Mouse (Mus musculus) midbrain, postnatal 0 days (tissue): ENCODE data around the gene Tmem200c. TPM values are rescaled to one million over a fixed set of nuclear protein-coding genes. Genes with fewer than 3 reads are reported as not detected.
A peak's percentile ranks its signal among the peaks of the same experiment; 100 is the strongest.

ENCODE experiments used
- ATAC-seq: fragments of 200-750 bp; cut with Nextera tagmentation; 2 replicates; pipeline ENCODE4 v1.8.0; 2017; ENCODE audit warnings: moderate number of reproducible peaks, mild to moderate bottlenecking, moderate TSS enrichment, moderate library complexity; ENCODE audit not compliant: low FRiP score
- DNase-seq: peaks from one replicate; pipeline ENCODE4 v3.0.0-alpha.2; 2015; ENCODE audit warnings: low spot score
- H3K27ac ChIP-seq: fragments of 300-500 bp; sonication (generic); 2 replicates; pipeline ENCODE4 v1.5.1; 2014; ENCODE audit warnings: low read depth, mild to moderate bottlenecking, low read length, mixed read lengths
- H3K27me3 ChIP-seq: fragments of 300-500 bp; sonication (generic); 2 replicates; pipeline ENCODE4 v1.6.1; 2014; ENCODE audit warnings: low read length, control low read depth, mixed read lengths; ENCODE audit not compliant: insufficient read depth
- H3K36me3 ChIP-seq: fragments of 300-500 bp; sonication (generic); 2 replicates; pipeline ENCODE4 v1.6.1; 2014; ENCODE audit warnings: low read length, control low read depth, mixed read lengths; ENCODE audit not compliant: insufficient read depth
- H3K4me1 ChIP-seq: fragments of 300-500 bp; sonication (generic); 2 replicates; pipeline ENCODE4 v1.6.1; 2014; ENCODE audit warnings: mild to moderate bottlenecking, control low read depth, antibody characterized with exemption, low read length, mixed read lengths; ENCODE audit not compliant: insufficient read depth
- H3K4me2 ChIP-seq: fragments of 300-500 bp; sonication (generic); 2 replicates; pipeline ENCODE4 v1.6.1; 2014; ENCODE audit warnings: low read depth, mild to moderate bottlenecking, low read length, mixed read lengths; ENCODE audit not compliant: poor library complexity, severe bottlenecking
- H3K4me3 ChIP-seq: fragments of 300-500 bp; sonication (generic); 2 replicates; pipeline ENCODE4 v1.5.1; 2014; ENCODE audit warnings: low read depth, mild to moderate bottlenecking, low read length, moderate library complexity
- H3K9ac ChIP-seq: fragments of 300-500 bp; sonication (generic); replicated peaks from 2 replicates; pipeline ENCODE4 v1.6.1; 2014; ENCODE audit warnings: mild to moderate bottlenecking, low read length, moderate library complexity, mixed read lengths; ENCODE audit not compliant: poor library complexity, severe bottlenecking
- H3K9me3 ChIP-seq: fragments of 300-500 bp; sonication (generic); 2 replicates; pipeline ENCODE4 v1.6.1; 2016; ENCODE audit warnings: low read length, control low read depth
- CTCF ChIP-seq: IDR thresholded peaks from 2 replicates; pipeline ENCODE4 v1.5.1; 2016; ENCODE audit warnings: antibody characterized with exemption, mild to moderate bottlenecking
- WGBS: fragments of 180-500 bp; shearing (Covaris S2); extraction: QIAGEN DNeasy Blood & Tissue Kit; methylation state at CpG from one replicate; pipeline ENCODE4 v1.1.7; 2014; 5-methylcytosine and 5-hydroxymethylcytosine counted together
- polyA plus RNA-seq: library from polyadenylated mRNA; unstranded; fragments of >200 nt; fragmentation: Nextera tagmentation; extraction: Ambion mirVana; gene quantifications from 2 replicates; pipeline ENCODE4 v1.2.1, GENCODE M21; 2015
- total RNA-seq: library from RNA; depleted of rRNA; stranded (reverse); fragments of >200 nt; gene quantifications from 2 replicates; pipeline ENCODE4 v1.2.3, GENCODE M21; 2014; rRNA removed

Gene Tmem200c
- total and polyA plus RNA-seq, 2 experiments from 2014 or later, result 1.9 to 13.2 TPM

DNA sequence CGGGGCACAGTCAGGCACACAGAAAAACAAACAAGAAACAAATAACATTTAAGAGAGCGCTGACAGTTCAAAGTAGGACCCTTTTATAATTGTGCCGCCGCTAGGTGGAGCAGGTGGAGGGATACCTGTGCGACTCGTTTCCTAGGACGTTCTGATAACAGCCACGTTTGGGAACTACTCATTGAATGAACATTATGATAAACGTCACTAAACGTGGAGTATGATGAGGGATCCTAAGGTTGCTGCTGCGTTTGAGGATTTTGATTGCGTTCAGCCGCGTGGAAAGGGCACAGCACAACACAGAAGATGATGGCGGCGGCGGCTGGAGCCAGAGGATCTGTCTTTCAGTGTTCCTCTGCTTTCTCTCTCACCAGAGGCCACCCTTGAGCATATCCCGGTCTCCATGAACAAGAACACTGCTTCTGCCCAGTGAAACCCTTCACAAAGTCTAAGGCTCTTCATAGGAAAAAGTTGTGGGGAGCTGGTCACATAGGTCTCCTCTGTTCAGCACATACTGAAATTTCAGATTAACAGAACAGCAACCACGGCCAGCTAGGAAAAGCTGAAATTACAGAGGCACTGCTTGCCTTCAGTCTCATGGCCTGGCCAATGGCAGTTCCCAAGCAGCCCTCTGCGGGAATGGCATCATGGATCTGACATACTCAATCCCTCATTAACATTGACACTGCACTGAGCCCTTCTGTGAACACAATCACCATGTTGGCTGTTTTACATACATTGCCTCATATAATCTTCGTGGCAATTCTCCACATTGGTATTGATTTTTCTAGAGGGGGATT, 55.5 kb downstream of the Tmem200c start:
- Histone ChIP-seq H3K27ac (no peak overlapping the region), H3K9ac (peak overlapping the region; percentile 37; the same call in 1 of the 2 replicates), H3K4me1 (no peaks in the 10 kb centered on the region), H3K4me2 (peak overlapping the region; percentile 45), H3K9me3 (no peaks in the 10 kb centered on the region), H3K4me3 (peak overlapping the region; percentile 36), H3K36me3 (no peaks in the 10 kb centered on the region), H3K27me3 (no peaks in the 10 kb centered on the region)
- DNase-seq (peak; percentile 68), ATAC-seq (0 out of 2 replicates have a peak, but pooled peaks have one; percentile 65)
- TF ChIP-seq CTCF, result peak; percentile 76
- 9% methylated on average over 21 of the region's 21 CpGs for WGBS

DNA sequence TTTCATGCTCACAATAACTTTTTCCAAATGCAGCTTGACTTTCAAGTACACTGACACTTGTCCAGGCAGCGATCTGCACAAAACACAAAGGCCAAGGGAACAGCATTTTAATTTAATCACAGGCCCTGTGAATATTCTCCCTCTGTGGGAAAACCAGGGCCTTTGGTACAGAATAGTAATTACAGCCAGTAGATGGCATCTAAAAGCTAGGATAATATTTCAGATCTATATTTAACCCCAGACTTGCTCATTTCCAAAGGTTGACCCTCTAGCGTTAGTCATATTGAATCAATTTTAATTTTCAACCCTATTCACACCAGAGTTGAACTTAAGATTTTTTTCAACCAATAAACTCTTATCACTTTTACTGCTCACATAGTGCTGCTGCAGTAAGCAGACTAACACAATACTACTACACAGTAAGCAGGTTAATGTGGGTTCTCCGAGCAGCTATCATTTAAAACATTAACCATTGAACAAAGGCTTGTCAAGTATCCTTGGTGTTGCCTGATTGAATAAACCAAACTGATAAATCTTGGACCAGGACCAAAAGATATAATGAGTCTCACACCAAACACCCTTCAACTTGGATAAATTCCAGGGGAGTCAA, 57.2 kb downstream of the Tmem200c start:
- H3K27me3 ChIP-seq, result no peaks in the 10 kb centered on the region
- no peak overlapping the region for H3K9ac ChIP-seq
- DNase-seq (peak; percentile 46), ATAC-seq (no peak)
- no peaks in the 10 kb centered on the region for H3K36me3 ChIP-seq
- H3K4me3 ChIP-seq, result no peak overlapping the region
- no peak overlapping the region for H3K4me2 ChIP-seq
- TF ChIP-seq CTCF, result peak; percentile 64
- H3K4me1 ChIP-seq, result no peaks in the 10 kb centered on the region
- H3K9me3 ChIP-seq, result no peaks in the 10 kb centered on the region
- 66% methylated on average over 3 of the region's 3 CpGs for WGBS
- H3K27ac ChIP-seq, result no peak overlapping the region

DNA sequence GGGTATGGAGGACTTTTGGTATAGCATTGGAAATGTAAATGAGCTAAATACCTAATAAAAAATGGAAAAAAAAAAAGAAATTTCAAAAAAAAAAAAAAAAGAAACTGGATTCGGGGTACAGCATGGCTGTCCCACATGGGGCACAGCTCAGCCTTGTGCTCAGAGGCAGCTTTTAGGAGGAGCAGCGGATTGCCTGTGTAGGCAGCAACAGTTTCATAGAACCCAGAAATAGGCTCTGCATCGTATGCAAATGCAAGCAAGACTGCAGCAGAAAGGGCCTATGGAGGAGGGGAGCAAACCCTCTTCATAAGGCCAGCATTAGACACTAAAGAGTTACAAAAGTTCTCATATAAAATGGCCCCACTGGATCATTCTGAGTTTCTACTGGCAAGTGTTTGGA, 64.2 kb downstream of the Tmem200c start:
- ATAC-seq (no peak), DNase-seq (no peak)
- WGBS, result 88% methylated on average over 3 of the region's 3 CpGs
- TF ChIP-seq CTCF, result no peak
- Histone ChIP-seq H3K4me3 (no peak overlapping the region), H3K27ac (no peak overlapping the region), H3K4me2 (no peak overlapping the region), H3K9me3 (no peaks in the 10 kb centered on the region), H3K4me1 (no peaks in the 10 kb centered on the region), H3K9ac (no peak overlapping the region), H3K36me3 (no peaks in the 10 kb centered on the region), H3K27me3 (no peaks in the 10 kb centered on the region)

Other genes starting within 250 kb of the Tmem200c start
- gene Epb41l3, start 249.1 kb downstream of the Tmem200c start, total RNA-seq, result 87.5 and 102 TPM in 2 replicates
- 68.8 and 72.1 TPM in 2 replicates for gene Epb41l3, start 249.1 kb downstream of the Tmem200c start, polyA plus RNA-seq